Mouse (Mus musculus) gastrocnemius, postnatal 36 days (tissue): Measurements from ENCODE around the gene Wdr20. TPM values are rescaled to one million over a fixed set of nuclear protein-coding genes. Genes with fewer than 3 reads are reported as not detected.
"Not testable (repeated sequence)": the region's sequence is repeated elsewhere in the genome, so short reads cannot be mapped to it uniquely, and the experiment has no call there.

Experiments
- DNase-seq, 2 experiments: peaks; one replicate each; pipeline ENCODE4 v3.0.0; 2022
- intact Hi-C: fragments of 180-260 bp; cut with DNase I; formaldehyde crosslinking; loops from one replicate; pipeline ENCODE4 v1.15.1; 2025
- total RNA-seq, 2 experiments: library from RNA; stranded (reverse); gene quantifications; 2 replicates each; pipeline ENCODE4 v1.2.3; 2021

Wdr20 gene
- total RNA-seq, 2 experiments from 2014 or later, result 15.7 to 15.9 TPM

DNA sequence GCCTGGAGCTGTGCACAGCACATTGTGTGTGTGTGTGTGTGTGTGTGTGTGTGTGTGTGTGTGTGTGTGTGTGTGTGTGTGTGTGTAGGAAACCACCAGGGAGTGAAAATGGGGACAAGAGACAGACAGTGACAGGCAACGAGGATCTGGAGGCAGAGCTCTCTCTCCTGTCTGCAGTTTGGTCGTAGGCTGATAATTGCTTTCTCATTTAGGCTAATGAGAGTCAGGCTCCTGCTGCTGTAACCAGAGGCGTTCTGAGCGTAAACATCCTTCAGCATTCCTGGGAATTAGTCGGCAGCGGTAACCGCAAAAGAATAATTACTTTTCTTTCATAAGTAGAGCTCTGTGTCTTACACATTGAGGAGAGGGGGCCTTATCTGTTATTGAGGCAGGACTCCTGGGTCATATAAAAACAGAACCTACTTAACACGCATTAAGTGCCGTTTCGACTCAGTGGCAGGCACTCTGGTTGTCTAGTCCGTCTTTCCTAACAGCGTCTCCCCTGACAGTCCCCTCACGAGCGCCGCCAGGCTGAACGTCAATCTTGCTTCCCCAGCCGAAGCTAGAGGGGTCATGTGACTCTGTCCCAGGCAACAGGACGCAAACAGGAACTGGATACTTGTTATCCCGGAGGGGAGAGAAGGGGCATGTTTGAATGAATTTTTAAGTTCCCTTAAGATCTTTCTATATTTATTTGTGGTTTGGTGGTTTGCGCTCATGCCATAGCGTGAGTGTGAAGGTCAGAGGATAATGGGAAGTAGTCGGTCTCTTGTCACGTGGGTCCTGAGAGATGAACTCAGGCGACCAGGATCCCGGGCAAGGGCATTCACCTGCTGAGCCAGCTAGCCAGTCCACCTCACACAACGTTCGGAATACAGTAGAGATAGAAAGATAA lies 31.2 kb upstream of the Wdr20 start:
- peak; percentile 31 to 42 for DNase-seq

DNA sequence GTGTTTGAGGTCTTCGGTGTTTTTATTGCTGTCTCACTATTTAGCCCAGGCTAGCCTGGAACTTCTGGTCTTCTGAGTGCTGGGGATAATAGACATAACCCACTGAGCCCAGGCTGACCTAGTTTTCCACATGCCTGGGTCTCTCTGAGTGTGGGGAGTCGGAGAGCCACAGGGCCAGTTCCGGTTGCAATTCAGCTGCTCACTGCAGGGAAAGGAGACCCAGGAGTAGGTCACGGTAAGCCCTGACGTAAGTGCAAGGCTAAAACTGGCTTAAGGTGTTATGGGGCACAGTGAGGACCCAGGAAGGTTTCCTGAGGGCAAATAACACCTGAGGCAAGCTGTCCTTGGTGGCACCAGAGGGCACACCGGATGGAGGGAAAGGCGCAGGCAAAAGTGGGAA lies 30.3 kb upstream of the Wdr20 start:
- intact Hi-C loops, result no loop called here
- DNase-seq, result no peak

More for the DNA sequence above, 31.2 kb upstream of the Wdr20 start:
- intact Hi-C loops, result no loop called here

DNA sequence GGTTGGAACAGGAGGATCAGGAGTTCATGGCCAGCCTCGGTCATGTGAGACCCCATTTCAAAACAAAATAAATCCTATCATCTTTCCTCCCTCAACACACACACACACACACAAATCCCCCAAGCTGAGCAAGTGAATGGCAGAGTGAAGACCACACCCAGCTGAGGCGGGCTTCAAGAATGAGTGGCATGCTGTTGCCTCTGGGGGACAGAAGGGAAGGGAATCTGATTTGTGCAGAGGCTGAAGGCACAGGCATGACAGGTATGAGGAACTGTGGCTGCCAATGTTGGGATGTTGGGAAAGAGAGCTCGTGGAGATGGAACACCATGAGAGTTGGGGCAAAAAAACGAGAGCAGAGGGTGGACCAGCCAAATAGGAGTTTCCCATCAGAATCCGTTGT lies 26.5 kb upstream of the Wdr20 start:
- intact Hi-C loops, result no loop called here
- DNase-seq, result no peak

DNA sequence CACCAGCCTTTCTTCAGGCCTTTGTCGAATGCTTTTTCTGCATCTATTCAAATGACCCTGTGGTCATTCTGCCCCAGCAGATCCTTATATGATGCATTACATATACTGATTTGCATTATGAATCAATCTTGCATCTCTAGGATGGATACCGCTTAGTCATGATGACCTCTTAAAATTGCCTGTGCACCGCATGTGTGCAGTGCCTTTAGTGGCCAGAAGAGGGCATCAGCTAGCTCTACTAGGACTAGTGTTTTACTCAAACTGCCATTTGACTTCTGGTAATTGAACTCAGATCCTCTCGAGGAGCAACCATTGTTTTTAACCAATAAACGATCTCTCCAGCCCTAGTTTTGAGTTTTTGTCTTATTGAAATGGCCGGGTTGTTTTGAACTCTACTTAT lies 24.0 kb upstream of the Wdr20 start:
- no peak for DNase-seq
- intact Hi-C loops, result no loop called here

DNA sequence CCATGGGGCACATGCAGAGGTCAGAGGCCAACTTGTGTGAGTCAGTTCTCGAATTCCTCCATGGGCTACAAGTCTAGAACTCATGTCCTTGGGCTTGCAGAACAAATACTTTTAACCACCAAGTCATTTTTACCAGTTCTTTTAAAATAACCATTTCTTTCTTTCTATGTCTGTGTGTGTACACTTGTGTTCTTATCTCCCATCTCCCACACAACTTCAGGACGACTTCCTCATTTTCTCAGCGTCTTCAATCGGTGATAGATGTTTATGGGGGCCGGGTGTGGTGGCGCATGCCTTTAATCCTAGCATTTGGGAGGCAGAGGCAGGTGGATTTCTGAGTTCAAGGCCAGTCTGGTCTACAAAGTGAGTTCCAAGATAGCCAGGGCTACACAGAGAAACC lies 23.5 kb upstream of the Wdr20 start:
- intact Hi-C loops, result no loop called here
- no peak for DNase-seq

DNA sequence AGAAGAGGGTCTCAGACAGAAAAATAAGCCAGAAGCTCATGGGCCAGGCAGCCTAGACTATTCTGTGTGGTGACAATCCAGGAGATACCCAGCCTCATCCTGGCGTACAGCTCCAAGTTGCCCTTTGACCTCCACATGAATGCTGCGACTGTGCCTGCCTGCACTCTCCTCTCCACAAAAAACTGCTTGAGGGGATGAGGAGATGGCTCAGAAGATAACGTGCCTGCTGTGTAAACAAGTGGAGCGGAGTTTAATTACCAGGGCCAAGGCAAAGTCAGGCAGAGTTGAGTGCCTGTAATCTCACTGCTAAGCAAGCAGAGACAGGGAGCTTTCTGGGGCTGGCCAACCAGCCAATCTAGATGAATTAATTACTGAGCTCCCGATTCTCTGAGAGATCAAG lies 21.7 kb upstream of the Wdr20 start:
- DNase-seq, result no peak
- intact Hi-C loops, result no loop called here

DNA sequence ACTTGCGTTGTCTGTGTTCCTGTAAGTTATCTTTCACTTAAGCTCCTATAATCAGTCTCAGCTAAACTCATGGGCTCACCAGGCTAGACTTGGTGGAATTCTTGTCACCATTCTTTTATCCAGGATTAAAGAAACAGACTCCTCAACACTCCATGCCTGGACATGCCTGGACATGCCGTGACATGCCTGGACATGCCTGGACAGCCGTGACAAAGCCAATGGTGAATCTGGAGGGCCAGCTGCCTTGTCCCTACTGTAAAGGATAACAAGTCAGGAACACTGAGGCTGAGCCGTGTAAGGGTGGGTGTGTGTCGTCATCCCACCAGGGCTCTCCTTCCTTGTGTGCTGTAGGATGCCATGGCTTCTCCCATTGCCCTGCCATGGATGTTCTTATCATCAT lies 12.7 kb upstream of the Wdr20 start:
- intact Hi-C loops, result loop anchor here (5.0 kb wide), 1 partner anchor 72 kb away; no protein-coding TSS in a partner anchor
- DNase-seq, result no peak

DNA sequence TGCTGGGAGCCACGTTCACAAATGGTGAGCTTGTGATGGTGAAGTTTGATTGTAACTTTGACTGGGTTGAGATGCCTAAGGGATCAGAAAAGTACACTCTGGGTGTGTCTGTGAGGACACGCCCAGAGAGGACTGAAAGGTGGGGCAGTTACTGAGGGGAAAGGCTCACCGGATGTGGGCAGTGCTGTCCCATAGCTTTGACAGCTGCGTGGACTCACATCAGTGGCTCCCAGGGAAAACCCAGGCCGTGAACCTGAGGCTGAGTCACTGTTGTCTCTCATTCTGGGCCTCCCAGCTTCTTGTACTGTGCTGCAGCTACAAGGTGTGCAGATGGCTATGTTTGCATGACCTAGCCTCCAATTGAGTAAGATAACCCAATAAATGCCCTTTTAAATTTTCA lies 12.3 kb upstream of the Wdr20 start:
- DNase-seq, result no peak
- intact Hi-C loops, result loop anchor here (5.0 kb wide), 1 partner anchor 72 kb away; no protein-coding TSS in a partner anchor

DNA sequence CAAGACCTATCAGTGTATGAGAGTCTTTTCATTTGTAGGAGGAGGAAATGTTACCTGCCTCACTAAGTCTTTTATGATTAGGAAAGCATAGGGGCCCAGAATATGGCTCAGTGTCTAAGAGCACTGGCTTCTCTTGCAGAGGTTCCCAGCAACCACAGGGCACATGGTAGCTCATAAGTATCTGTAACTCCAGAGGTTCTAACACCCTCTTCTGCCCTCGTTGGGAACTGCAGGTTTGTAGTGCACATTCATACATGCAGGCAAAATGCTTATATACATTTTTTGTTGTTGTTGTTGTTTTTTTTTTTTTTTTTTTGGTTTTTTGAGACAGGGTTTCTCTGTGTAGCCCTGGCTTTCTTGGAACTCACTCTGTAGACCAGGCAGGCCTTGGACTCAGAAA lies 11.3 kb upstream of the Wdr20 start:
- no peak for DNase-seq
- intact Hi-C loops, result loop anchor here (5.0 kb wide), 1 partner anchor 71 kb away; no protein-coding TSS in a partner anchor

DNA sequence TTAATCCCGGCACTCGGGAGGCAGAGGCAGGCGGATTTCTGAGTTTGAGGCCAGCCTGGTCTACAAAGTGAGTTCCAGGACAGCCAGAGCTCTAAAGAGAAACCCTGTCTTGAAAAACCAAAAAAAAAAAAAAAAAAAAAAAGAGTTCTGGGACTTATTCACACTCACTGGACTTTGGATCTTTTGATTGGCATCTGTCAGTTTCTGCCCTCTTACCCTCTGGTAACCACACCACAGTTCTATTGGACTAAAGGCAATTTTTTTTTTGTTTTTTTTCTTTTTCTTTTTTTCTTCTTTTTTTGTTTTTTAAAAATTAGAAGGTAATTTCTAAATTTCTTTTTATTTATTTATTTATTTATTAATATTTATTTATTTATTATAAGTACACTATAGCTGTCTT lies 4.5 kb upstream of the Wdr20 start:
- intact Hi-C loops, DNase-seq: not testable (repeated sequence)

DNA sequence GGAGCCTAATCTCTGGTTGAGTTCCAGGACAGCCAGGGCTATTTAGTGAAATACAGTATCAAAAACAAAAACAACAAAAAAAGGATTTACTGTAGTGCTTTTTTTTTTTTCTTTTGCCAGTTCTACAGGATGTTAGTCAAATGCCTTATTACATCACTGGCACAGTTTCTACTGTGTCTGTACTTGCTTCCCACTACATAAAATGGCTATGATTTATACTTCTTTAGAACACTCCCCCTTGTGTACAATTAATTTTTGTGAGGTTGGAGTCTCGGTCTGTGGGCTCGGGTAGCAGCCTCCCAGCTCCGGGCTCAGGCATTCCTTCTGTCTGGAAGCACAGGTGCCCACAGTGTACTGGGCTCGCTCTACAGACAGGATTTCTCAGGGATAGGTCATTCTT lies 1.1 kb upstream of the Wdr20 start:
- no peak for DNase-seq
- intact Hi-C loops, result loop anchor here (5.0 kb wide), 2 partner anchors 71 to 106 kb away; partner anchors contain the start of gene Mok

DNA sequence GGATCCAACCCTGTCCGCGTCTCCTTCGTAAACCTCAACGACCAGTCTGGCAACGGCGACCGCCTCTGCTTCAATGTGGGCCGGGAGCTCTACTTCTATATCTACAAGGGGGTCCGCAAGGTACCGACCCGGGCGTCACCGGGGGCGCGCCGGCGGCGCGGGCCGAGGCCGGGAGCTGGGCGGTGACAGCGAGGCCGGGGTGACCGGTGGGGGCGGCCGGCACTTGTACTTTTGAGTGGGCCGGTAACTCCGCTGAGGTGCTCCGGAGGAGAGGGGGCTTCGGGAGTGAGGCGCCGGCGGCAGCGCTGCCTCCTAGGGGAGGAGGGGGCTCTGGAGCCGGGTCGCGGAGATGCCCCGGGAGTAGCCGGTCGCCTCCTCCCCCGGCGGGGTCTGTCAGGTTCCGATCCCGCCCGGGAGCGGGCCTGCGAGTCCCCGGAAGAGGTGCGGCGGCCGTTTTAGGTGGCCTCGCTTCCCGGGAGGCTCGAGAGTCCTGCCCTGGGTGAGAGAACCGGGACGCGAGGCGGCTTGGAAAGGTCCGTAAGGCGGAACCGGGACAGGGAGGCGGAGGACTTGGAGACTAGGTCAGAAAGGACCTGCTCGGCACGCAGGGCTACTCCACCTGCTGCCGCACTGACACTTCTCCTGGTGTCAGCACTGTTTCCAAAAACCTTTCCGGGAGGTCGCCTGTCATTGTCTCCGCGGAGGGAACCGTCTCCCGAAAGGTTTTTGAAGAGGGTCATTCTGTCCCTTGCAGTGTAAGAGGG lies 596 bp downstream of the Wdr20 start:
- intact Hi-C loops, result loop anchor here (5.0 kb wide), 2 partner anchors 69 to 104 kb away; partner anchors contain the start of gene Mok
- peak in 1 of 2 experiments; percentile 10 for DNase-seq

DNA sequence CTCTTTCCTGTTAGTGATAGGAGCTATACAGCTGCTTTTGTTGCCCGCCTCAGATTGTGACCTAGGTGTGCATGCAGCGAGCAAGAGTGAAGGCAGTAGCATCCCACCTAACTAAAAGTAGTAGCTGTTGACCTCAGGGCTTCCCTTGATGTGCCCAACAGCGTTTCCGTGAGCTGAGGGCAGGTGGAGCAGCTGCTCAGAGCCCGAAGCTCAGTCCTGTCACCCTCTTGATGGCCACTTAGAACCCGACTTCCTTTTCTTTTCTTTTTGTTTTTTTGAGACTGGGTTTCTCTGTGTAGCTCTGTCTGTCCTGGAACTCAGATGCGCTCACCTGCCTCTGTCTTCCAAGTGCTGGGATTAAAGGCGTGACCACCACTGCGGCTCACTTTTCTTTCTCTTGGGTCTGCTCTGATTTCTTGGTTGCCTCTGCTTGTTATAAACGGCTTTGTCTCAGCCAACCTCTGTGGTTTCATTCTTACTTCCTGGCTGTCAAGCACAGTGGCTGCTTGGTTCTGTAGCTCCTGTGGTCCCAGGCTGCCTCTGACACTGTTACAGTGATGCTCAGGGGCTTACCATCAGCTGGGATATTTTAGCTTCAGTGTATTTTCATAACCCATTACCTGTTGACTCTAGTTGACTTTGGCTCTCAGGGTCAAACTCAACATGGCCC lies 13.2 kb downstream of the Wdr20 start:
- intact Hi-C loops, result no loop called here
- DNase-seq, result no peak

DNA sequence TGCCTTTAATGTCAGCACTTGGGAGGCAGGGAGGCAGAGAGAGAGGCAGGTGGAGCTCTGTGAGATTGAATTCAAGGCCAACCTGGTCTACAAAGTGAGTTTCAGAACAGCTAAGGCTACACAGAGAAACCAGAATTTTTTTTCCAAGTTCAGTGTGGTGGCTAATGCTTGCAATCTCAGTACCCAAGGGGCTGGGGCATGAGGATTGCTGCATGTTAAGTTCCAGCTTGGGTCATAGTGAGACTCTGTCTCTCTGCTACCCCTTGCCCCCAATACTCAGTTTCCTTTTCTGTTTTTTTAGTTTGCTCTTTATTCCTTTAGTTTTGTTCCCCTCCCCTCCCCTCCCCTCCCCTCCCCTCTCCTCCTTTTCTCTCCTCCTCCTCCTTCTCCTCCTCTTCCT lies 15.0 kb downstream of the Wdr20 start:
- intact Hi-C loops, result no loop called here
- DNase-seq, result no peak

DNA sequence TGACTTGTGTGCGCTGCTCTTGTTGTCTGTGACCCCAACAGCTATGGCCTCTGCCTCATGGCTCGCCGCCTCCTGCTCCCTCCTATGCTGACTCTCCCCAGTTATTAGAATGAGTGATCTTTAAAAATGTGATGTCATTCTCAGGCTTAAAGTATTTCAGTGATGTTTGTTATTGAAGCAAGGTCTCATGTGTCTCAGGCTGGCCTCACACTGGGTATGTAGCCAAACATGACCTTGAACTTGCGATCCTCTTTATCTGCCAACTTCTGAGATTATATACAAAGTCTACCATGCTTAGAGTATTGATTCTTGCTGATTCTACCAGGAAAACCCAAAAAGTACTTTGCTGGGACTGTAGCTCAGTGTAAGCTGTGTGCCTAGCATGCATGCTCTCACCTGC lies 16.2 kb downstream of the Wdr20 start:
- DNase-seq, result no peak
- intact Hi-C loops, result no loop called here

DNA sequence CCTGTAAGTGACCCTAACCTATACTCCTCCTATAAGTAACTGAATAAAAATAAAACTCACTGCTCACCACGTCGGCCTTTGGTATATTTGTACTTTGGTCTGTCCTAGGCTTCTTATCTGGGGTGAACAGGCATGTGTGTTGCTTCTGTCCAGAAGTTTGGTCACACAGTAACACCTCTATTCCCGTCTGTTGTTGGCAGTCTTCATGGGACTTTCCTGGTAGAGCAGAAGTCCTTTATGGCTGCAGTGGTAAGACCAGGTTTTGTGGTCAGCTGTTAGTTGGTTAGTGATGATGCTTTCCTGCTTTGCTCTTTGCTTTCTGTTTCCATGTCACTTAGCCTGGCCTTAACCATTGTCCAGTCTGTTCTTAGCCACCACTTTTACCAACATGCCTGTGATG lies 19.4 kb downstream of the Wdr20 start:
- intact Hi-C loops, result no loop called here
- DNase-seq, result no peak

DNA sequence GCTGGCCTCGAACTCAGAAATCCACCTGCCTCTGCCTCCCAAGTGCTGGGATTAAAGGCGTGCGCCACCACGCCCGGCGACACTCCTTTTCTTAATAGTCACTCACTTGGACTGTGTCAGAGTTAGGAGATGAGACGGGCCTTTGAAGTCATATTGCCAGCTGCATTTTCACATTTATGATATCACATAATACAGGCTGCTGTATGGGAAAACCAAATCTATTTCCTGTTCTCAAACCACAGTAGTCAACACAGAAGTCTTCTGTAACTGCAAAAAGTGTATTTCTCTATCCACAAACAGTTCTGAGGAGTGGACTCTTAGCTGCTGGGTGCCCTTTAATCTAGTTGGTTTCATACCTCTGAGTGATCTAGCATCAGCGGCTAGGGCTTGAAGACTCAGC lies 21.2 kb downstream of the Wdr20 start:
- intact Hi-C loops, result no loop called here
- DNase-seq, result no peak

DNA sequence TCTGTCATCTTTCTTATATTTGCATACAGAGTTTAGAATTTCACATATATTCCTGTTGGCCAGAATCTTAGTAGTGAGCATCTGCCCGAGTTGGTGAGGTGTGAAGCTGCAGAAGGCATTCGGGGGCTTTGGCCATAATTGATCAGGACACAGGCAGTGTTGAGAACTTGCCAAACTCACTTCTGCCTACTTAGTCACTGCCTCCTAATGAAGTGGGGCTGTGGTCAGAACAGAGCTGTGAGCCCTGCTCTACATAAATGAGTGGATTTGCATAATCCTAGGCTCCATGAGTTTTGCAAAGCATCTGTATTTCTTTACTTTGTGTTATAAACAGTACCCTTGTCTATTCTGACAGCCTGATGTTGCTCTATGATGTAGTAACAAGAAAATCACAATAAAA lies 24.6 kb downstream of the Wdr20 start:
- intact Hi-C loops, result no loop called here
- no peak for DNase-seq

DNA sequence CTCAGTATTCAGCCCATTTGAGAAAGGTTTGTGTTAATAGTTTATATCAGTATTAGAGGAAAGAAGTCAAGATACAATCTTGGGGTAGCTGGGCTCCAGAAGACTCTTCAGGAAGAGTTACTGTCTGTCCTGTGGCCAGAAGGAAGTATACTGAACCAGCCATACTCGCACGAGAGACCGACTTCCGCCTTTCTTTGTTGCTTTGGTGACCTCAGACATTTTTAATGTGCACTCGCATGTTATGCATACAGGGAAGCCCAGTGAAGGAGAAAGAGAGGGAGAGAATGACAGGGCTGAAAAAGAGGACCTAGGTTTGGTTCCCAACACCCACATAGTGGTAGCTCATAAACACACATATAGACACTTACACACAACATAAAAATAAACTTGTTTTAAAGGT lies 26.8 kb downstream of the Wdr20 start:
- DNase-seq, result no peak
- intact Hi-C loops, result no loop called here

DNA sequence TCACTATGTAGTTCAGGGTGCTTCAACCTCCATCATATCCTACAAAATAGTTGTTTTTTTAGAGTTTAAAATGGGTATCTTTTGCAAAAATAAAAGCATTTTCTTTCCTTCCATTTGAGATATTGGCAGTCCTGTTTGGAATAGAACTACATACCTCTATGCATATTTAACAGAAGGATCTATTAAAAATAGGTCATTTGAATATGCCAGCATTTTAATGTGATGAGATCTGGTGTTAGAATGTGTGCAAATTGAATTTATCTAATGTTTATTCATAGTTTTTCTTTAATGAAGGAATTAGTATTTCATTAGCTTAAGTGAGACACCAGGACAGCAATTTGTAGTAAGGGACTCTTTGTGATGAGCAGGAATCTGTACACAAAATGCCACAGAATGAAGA lies 30.8 kb downstream of the Wdr20 start:
- no peak for DNase-seq
- intact Hi-C loops, result no loop called here
